Mouse (Mus musculus) gastrocnemius, postnatal 10 days (tissue): ENCODE results near the gene Rufy1. TPM values are rescaled to one million over a fixed set of nuclear protein-coding genes. Genes with fewer than 3 reads are reported as not detected.

Source experiments
- DNase-seq: peaks from one replicate; pipeline ENCODE4 v3.0.0; 2021; ENCODE audit warnings: mixed read lengths
- microRNA-seq, 2 experiments: library from miRNA; unstranded; fragments of <30 nt; microRNA quantifications; one replicate each; pipeline ENCODE4 v1.2.0; 2021
- total RNA-seq, 2 experiments: library from RNA; stranded (reverse); gene quantifications; 2 replicates each; pipeline ENCODE4 v1.2.3; 2021

The Rufy1 gene
- total RNA-seq, 2 experiments from 2014 or later, result 21.1 to 21.7 TPM

- DNase-seq, result no peak
Measured at GRCm38 (mm10) chr11:50354162-50354561, 76.8 kb downstream of the Rufy1 start, which contains the start of gene Cby3. Gene Cby3 (plus strand): TSS chr11:50354462.

DNA sequence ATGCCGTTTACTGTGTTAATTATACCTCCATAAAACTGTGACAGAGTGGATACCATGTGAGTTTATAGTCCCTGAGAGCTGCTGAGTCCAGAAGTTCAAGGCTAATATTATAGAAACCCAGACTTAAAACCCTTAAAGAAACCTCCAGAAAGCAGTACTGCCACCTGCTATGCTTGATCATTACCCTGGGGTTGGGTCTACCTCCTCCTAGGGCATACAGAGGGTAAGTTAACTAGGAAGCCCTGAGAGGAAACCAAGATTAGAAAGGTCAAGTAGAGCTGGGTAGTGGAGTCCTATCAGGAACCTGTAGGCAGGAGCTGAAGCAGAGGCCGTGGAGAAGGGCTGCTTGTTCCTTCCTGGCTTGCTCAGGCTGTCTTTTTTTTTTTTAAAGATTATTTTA lies 78.7 kb downstream of the Rufy1 start:
- DNase-seq, result no peak

DNA sequence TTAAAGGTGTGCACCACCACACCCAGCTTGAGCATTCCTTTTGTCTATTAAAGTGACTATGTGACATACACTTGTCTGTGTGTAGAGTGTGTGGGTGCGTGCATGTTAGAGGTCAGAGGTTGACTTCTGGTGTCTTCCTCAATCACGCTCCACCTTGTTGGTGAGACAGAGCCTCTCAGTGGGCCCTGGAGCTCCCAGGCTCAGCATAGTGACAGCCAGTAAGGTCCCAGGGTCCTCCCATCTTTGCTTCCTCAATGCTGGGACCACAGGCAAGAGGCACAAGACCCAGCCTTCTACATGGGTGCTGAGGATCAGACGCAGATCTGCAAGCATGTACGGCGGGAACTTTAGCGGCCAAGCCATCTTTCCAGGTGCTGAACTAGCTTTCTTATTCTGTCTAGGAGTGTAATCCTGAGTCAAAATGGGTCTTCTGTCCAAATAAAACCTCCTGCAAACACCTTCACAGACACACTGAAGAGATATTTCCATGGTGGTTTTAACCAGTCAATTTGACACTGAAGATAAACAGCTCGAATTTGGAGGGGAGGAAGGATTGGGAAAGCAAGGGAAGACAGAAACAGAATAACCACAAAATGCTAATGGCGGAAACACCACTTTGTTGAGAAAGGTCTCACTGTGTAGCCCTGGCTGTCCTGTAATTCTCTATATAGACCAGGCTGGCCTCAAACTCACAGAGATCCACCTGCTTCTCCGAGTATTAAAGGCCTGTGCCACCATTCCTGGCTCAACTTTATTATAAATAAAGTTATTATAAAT lies 84.5 kb downstream of the Rufy1 start:
- no peak for DNase-seq

DNA sequence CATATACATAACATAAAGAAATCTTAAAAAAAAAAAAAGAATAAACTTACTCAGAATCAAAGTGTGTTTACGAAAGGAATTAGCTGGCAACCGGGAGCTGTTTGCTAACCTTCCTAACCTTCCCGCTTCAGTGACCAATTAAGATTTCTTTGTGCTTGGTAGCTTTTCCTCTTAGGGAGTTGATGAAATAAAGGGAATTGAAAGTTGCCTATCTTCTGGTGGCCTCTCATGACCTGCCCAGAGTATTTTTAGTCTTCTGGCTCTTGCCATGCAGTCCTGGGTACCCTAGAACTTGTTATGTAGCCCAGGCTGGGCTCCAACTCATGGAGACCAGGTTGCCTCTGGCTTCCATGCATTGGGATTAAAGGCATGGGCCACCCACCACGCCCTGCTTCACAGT lies 85.4 kb downstream of the Rufy1 start:
- no peak for DNase-seq

Small RNA genes within 50 kb of the gene (microRNA-seq; reads per million reads assigned to microRNA genes)
- gene Mir804, result 0 reads per million in 2 experiments

Other genes with a start within 250 kb of the Rufy1 start
- 100 to 1,000 TPM; 196 to 231 TPM for gene Sqstm1, start 220.3 kb downstream of the Rufy1 start, total RNA-seq
- 10 to 100 TPM; 31.2 to 35.0 TPM for gene Mgat4b, start 220.2 kb downstream of the Rufy1 start, total RNA-seq
- gene Ltc4s, start 192.5 kb downstream of the Rufy1 start, total RNA-seq, result 1 to 10 TPM; 2.3 to 3.9 TPM
- 10 to 100 TPM; 11.7 to 13.9 TPM for gene Maml1, start 138.8 kb downstream of the Rufy1 start, total RNA-seq
- gene Canx, start 105.5 kb downstream of the Rufy1 start, total RNA-seq, result 100 to 1,000 TPM; 146 to 173 TPM
- not detected for gene Cby3, start 76.7 kb downstream of the Rufy1 start, total RNA-seq
- gene Hnrnph1, start 54.1 kb downstream of the Rufy1 start, total RNA-seq, result 100 to 1,000 TPM; 123 to 164 TPM
- 10 to 100 TPM; 27.3 to 37.4 TPM for gene Adamts2, start 171.0 kb upstream of the Rufy1 start, total RNA-seq